19 mouse cellular contexts compared by ENCODE assay signal in genomic region chr10:70167625-70168024, GRCm38 (mm10). TPM values are rescaled to one million over a fixed set of nuclear protein-coding genes. Genes with fewer than 3 reads are reported as not detected.
DNase-seq lines count a peak whose midpoint lies in the region; ATAC-seq and TF ChIP-seq lines count a peak whose summit lies in the region.
"Had no signal": no experiment of that assay in that cellular context is flagged by ENCODE, and none has a peak within 500 bp of the region (broad histone marks: within the 10 kb centered on the region; RNA-seq: fewer than 3 reads in every experiment).

No protein-coding gene starts in this region.

- H3K4me3 ChIP-seq in gastrocnemius, adult 2 months: no peak overlapping the region
- no peak overlapping the region for H3K4me3 ChIP-seq in kidney, embryonic 14.5 days (ENCODE audit: low read length)
- H3K4me3 ChIP-seq in midbrain, embryonic 13.5 days (replicated peaks): no peak overlapping the region
- H3K4me3 ChIP-seq in midbrain, embryonic 15.5 days: no peak overlapping the region
- H3K4me3 ChIP-seq in forebrain, embryonic 12.5 days (replicated peaks): no peak overlapping the region
- H3K4me3 ChIP-seq: embryonic facial prominence, embryonic 10.5 days; heart, embryonic 15.5 days; hindbrain, embryonic 10.5 days; intestine, embryonic 15.5 days had no signal

- intact Hi-C loops in gastrocnemius, adult 2 months (cut with DNase I): loop anchor here (2.0 kb wide), 1 partner anchor 69 kb away; no protein-coding TSS in a partner anchor

- TF ChIP-seq CTCF in gastrocnemius, adult 2 months (IDR thresholded peaks at IDR 0.05): no peak

- H3K9ac ChIP-seq in kidney, embryonic 14.5 days (ENCODE audit: low read depth, low read length): no peak overlapping the region
- no peak overlapping the region for H3K9ac ChIP-seq in midbrain, embryonic 13.5 days (replicated peaks)
- no peak overlapping the region for H3K9ac ChIP-seq in midbrain, embryonic 15.5 days
- H3K9ac ChIP-seq in forebrain, embryonic 12.5 days: no peak overlapping the region
- H3K9ac ChIP-seq: heart, embryonic 15.5 days; hindbrain, embryonic 14.5 days; intestine, embryonic 15.5 days had no signal

- ATAC-seq in kidney, embryonic 14.5 days (ENCODE audit: low FRiP score, low TSS enrichment): no peak
- ATAC-seq in midbrain, embryonic 13.5 days: no peak
- no peak for ATAC-seq in midbrain, embryonic 15.5 days (replicated peaks)
- no peak for ATAC-seq in forebrain, embryonic 12.5 days (ENCODE audit: low FRiP score)
- ATAC-seq: forebrain, embryonic 14.5 days; intestine, embryonic 15.5 days had no signal

- H3K9me3 ChIP-seq in kidney, embryonic 14.5 days (ENCODE audit: control insufficient read depth, low read length): no peaks in the 10 kb centered on the region
- no peaks in the 10 kb centered on the region for H3K9me3 ChIP-seq in midbrain, embryonic 13.5 days
- no peaks in the 10 kb centered on the region for H3K9me3 ChIP-seq in midbrain, embryonic 15.5 days
- no peaks in the 10 kb centered on the region for H3K9me3 ChIP-seq in forebrain, embryonic 12.5 days
- H3K9me3 ChIP-seq: embryonic facial prominence, embryonic 10.5 days; heart, embryonic 15.5 days; hindbrain, embryonic 10.5 days; intestine, embryonic 15.5 days had no signal

- peaks cover 20% of the 10 kb centered on the region for H3K4me1 ChIP-seq in kidney, embryonic 14.5 days (ENCODE audit: control insufficient read depth, insufficient read depth, low read length)
- H3K4me1 ChIP-seq in midbrain, embryonic 13.5 days (replicated peaks): peaks cover 24% of the 10 kb centered on the region
- peaks cover 21% of the 10 kb centered on the region for H3K4me1 ChIP-seq in midbrain, embryonic 15.5 days
- H3K4me1 ChIP-seq in forebrain, embryonic 12.5 days: peaks cover 9% of the 10 kb centered on the region; the same call in 1 of the 2 replicates

- 40% methylated on average over 11 of the region's 11 CpGs for WGBS in kidney, embryonic 14.5 days
- 82% methylated on average over 11 of the region's 11 CpGs for WGBS in midbrain, embryonic 13.5 days
- WGBS in midbrain, embryonic 15.5 days: 71% methylated on average over 11 of the region's 11 CpGs
- 84% methylated on average over 11 of the region's 11 CpGs for WGBS in forebrain, embryonic 12.5 days

- H3K27me3 ChIP-seq in kidney, embryonic 14.5 days (ENCODE audit: control insufficient read depth, insufficient read depth, low read length): no peaks in the 10 kb centered on the region
- no peaks in the 10 kb centered on the region for H3K27me3 ChIP-seq in midbrain, embryonic 13.5 days
- no peaks in the 10 kb centered on the region for H3K27me3 ChIP-seq in midbrain, embryonic 15.5 days (replicated peaks)
- no peaks in the 10 kb centered on the region for H3K27me3 ChIP-seq in forebrain, embryonic 12.5 days
- H3K27me3 ChIP-seq: heart, embryonic 15.5 days; intestine, embryonic 15.5 days had no signal

- DNase-seq in gastrocnemius, adult 2 months: no peak
- no peak for DNase-seq in gastrocnemius, postnatal 25 days
- no peak for DNase-seq in kidney, postnatal 25 days
- DNase-seq: adrenal gland, adult 2 months; adrenal gland, postnatal 25 days; B cell, adult 2 months; cerebellum, adult 2 months; cerebellum, postnatal 10 days had no signal

- H3K27ac ChIP-seq in gastrocnemius, adult 2 months: peak overlapping the region; percentile 93
- peak overlapping the region; percentile 42; the same call in 1 of the 2 replicates for H3K27ac ChIP-seq in kidney, embryonic 14.5 days (ENCODE audit: low read depth, low read length)
- 0 out of 2 replicates have a peak overlapping the region, but pooled peaks have one; percentile 9 for H3K27ac ChIP-seq in midbrain, embryonic 13.5 days
- H3K27ac ChIP-seq in midbrain, embryonic 15.5 days: no peak overlapping the region
- H3K27ac ChIP-seq in forebrain, embryonic 12.5 days: no peak overlapping the region
- H3K27ac ChIP-seq: heart, embryonic 15.5 days; hindbrain, embryonic 14.5 days; intestine, embryonic 15.5 days had no signal

- H3K4me2 ChIP-seq in kidney, embryonic 14.5 days (replicated peaks; ENCODE audit: low read depth, low read length): no peak overlapping the region
- H3K4me2 ChIP-seq in midbrain, embryonic 13.5 days (replicated peaks): no peak overlapping the region
- H3K4me2 ChIP-seq in midbrain, embryonic 15.5 days: no peak overlapping the region
- no peak overlapping the region for H3K4me2 ChIP-seq in forebrain, embryonic 12.5 days
- H3K4me2 ChIP-seq: heart, embryonic 15.5 days; hindbrain, embryonic 14.5 days; intestine, embryonic 15.5 days had no signal

- H3K36me3 ChIP-seq in kidney, embryonic 14.5 days (ENCODE audit: control insufficient read depth, insufficient read depth, low read length): peaks cover 41% of the 10 kb centered on the region
- H3K36me3 ChIP-seq in midbrain, embryonic 13.5 days: peaks cover 31% of the 10 kb centered on the region
- no peaks in the 10 kb centered on the region; the same call in 1 of the 2 replicates for H3K36me3 ChIP-seq in midbrain, embryonic 15.5 days (replicated peaks)
- H3K36me3 ChIP-seq in forebrain, embryonic 12.5 days (replicated peaks): peaks cover 28% of the 10 kb centered on the region

RNA-seq across cellular contexts. Expression of gene Mrln, which starts 36.8 kb away (rescaled TPM):
- total RNA-seq in gastrocnemius, adult 2 months (2021): 100 to 1,000 TPM; 201 to 276 TPM
- total RNA-seq in gastrocnemius, postnatal 25 days (2021): 100 to 1,000 TPM; 128 to 177 TPM
- 7.8 and 9.6 TPM in 2 replicates for polyA plus RNA-seq in kidney, embryonic 14.5 days (2014; fragmentation: Nextera tagmentation; extraction: Ambion mirVana)
- polyA plus RNA-seq in midbrain, embryonic 13.5 days (2015; fragmentation: Nextera tagmentation; extraction: Ambion mirVana): 1.2 TPM in 1 of 2 replicates, not detected in the other
- 1.2 and 1.9 TPM in 2 replicates for polyA plus RNA-seq in midbrain, embryonic 15.5 days (2015; fragmentation: Nextera tagmentation; extraction: Ambion mirVana)
- polyA plus RNA-seq in forebrain, embryonic 12.5 days (2016; fragmentation: Nextera tagmentation; extraction: Ambion mirVana): 0.94 and 1.4 TPM in 2 replicates
- total RNA-seq: adrenal gland, postnatal 25 days; MEL had no signal
- polyA plus RNA-seq: adrenal gland, adult 2 months; forebrain, embryonic 14.5 days had no signal

Comparison
In these comparisons a context has a peak if more than half of its experiments do, and no peak if none do; other contexts are left out.
1. H3K27ac ChIP-seq: peak in gastrocnemius, adult 2 months (single experiment), kidney, embryonic 14.5 days (single experiment) and midbrain, embryonic 13.5 days (single experiment); none in midbrain, embryonic 15.5 days (single experiment) and forebrain, embryonic 12.5 days (single experiment).